Mouse (Mus musculus) olfactory bulb, adult 2 months (tissue): ENCODE measurements around the gene Rnf130.

ENCODE experiments used
- CTCF ChIP-seq: fragments of 200-500 bp; IDR thresholded peaks from 2 replicates; pipeline ENCODE4 v1.5.1; 2012; ENCODE audit warnings: low read depth, mild to moderate bottlenecking, low read length, moderate library complexity; ENCODE audit not compliant: insufficient read depth
- POLR2A ChIP-seq: fragments of 200-500 bp; IDR thresholded peaks from 2 replicates; pipeline ENCODE4 v1.6.1; 2012; ENCODE audit warnings: mild to moderate bottlenecking, low read depth, low read length, moderate library complexity; ENCODE audit not compliant: insufficient read depth

GRCm38 (mm10) chr11:50036781-50037460 lies 11.8 kb downstream of the Rnf130 start:
- TF ChIP-seq POLR2A (no peak), CTCF (no peak)
